Mouse (Mus musculus): ENCODE measurements around the gene Stip1. TPM values are rescaled to one million over a fixed set of nuclear protein-coding genes. Genes with fewer than 3 reads are reported as not detected.

Gene Stip1
- polyA plus RNA-seq, 1 experiment from 2014 or later = 267 TPM

- Histone ChIP-seq H3K9me3 (replicated peaks) (no peaks in the 10 kb centered on the region), H3K4me1 (peaks cover 48% of the 10 kb centered on the region), H3K27me3 (peaks cover 4% of the 10 kb centered on the region; the same call in 1 of the 2 replicates), H3K4me3 (peak within 1 kb of the TSS; percentile 78), H3K4me2 (replicated peaks) (peak within 1 kb of the TSS; percentile 96), H3K27ac (peak within 1 kb of the TSS; percentile 96), H3K9ac (peak within 1 kb of the TSS; percentile 89), H3K36me3 (peaks cover 17% of the 10 kb centered on the region)
- WGBS = 0% methylated on average over 16 of the region's 16 CpGs
- ATAC-seq (ENCODE audit: low FRiP score) = 0 out of 2 replicates have a peak, but pooled peaks have one; percentile 7
Observed at GRCm38 (mm10) chr19:6975537-6976521, 63.9 kb downstream of the Stip1 start, which contains the start of gene Plcb3. Gene Plcb3 (minus strand): TSS chr19:6976470.

GRCm38 (mm10) chr19:6974211-6975205 lies 65.3 kb downstream of the Stip1 start, which contains the start of gene Ppp1r14b:
Gene Ppp1r14b (plus strand): TSS chr19:6974968.
- peak within 1 kb of the TSS; percentile 78 for H3K4me3 ChIP-seq
- WGBS = under 1% methylated on average over 48 of the region's 84 CpGs
- peak; percentile 62 for ATAC-seq (ENCODE audit: low FRiP score)
- no peaks in the 10 kb centered on the region for H3K9me3 ChIP-seq (replicated peaks)
- H3K36me3 ChIP-seq = peaks cover 17% of the 10 kb centered on the region
- H3K4me1 ChIP-seq = peaks cover 55% of the 10 kb centered on the region
- peak within 1 kb of the TSS; percentile 96 for H3K4me2 ChIP-seq (replicated peaks)
- peaks cover 17% of the 10 kb centered on the region for H3K27me3 ChIP-seq
- H3K9ac ChIP-seq = peak within 1 kb of the TSS; percentile 89
- H3K27ac ChIP-seq = peak within 1 kb of the TSS; percentile 96

GRCm38 (mm10) chr19:6973581-6974190 lies 66.1 kb downstream of the Stip1 start:
- no peak for ATAC-seq (ENCODE audit: low FRiP score)
- H3K4me1 ChIP-seq = peaks cover 47% of the 10 kb centered on the region
- H3K4me2 ChIP-seq (replicated peaks) = peak overlapping the region; percentile 96
- peaks cover 24% of the 10 kb centered on the region for H3K27me3 ChIP-seq
- H3K9me3 ChIP-seq (replicated peaks) = no peaks in the 10 kb centered on the region
- peak overlapping the region; percentile 96 for H3K27ac ChIP-seq
- H3K9ac ChIP-seq = peak overlapping the region; percentile 89
- peak overlapping the region; percentile 78 for H3K4me3 ChIP-seq
- H3K36me3 ChIP-seq = peaks cover 16% of the 10 kb centered on the region
- WGBS = 23% methylated on average over 11 of the region's 12 CpGs

GRCm38 (mm10) chr19:6972247-6972917 lies 67.4 kb downstream of the Stip1 start:
- Histone ChIP-seq H3K36me3 (peaks cover 3% of the 10 kb centered on the region), H3K4me1 (peaks cover 39% of the 10 kb centered on the region), H3K9me3 (replicated peaks) (no peaks in the 10 kb centered on the region), H3K27me3 (peaks cover 37% of the 10 kb centered on the region), H3K4me2 (replicated peaks) (no peak overlapping the region), H3K9ac (peak overlapping the region; percentile 41), H3K4me3 (no peak overlapping the region), H3K27ac (no peak overlapping the region)
- 76% methylated on average over 13 of the region's 13 CpGs for WGBS
- ATAC-seq (ENCODE audit: low FRiP score) = no peak

GRCm38 (mm10) chr19:6971644-6972043 lies 68.1 kb downstream of the Stip1 start:
- Histone ChIP-seq H3K4me1 (peaks cover 32% of the 10 kb centered on the region), H3K4me2 (replicated peaks) (no peak overlapping the region), H3K4me3 (no peak overlapping the region), H3K27ac (no peak overlapping the region), H3K27me3 (peaks cover 37% of the 10 kb centered on the region), H3K36me3 (no peaks in the 10 kb centered on the region), H3K9ac (peak overlapping the region; percentile 41), H3K9me3 (replicated peaks) (no peaks in the 10 kb centered on the region)
- 47% methylated on average over 6 of the region's 6 CpGs for WGBS
- ATAC-seq (ENCODE audit: low FRiP score) = no peak

Other genes starting within 250 kb of the Stip1 start
- gene Rps6ka4, start 199.3 kb downstream of the Stip1 start, polyA plus RNA-seq (2016; fragmentation: Nextera tagmentation; extraction: Ambion mirVana) = 13.2 and 14.4 TPM in 2 replicates
- gene Ccdc88b, start 181.8 kb downstream of the Stip1 start, polyA plus RNA-seq (2016; fragmentation: Nextera tagmentation; extraction: Ambion mirVana) = 0.50 and 0.85 TPM in 2 replicates
- 108 and 128 TPM in 2 replicates for gene Trmt112, start 130.3 kb downstream of the Stip1 start, polyA plus RNA-seq (2016; fragmentation: Nextera tagmentation; extraction: Ambion mirVana)
- 194 and 200 TPM in 2 replicates for gene Prdx5, start 129.9 kb downstream of the Stip1 start, polyA plus RNA-seq (2016; fragmentation: Nextera tagmentation; extraction: Ambion mirVana)
- 16.0 and 16.6 TPM in 2 replicates for gene Esrra, start 118.2 kb downstream of the Stip1 start, polyA plus RNA-seq (2016; fragmentation: Nextera tagmentation; extraction: Ambion mirVana)
- 0.98 TPM in 1 of 2 replicates, not detected in the other for gene Catsperz, start 114.6 kb downstream of the Stip1 start, polyA plus RNA-seq (2016; fragmentation: Nextera tagmentation; extraction: Ambion mirVana)
- gene Kcnk4, start 105.5 kb downstream of the Stip1 start, polyA plus RNA-seq (2016; fragmentation: Nextera tagmentation; extraction: Ambion mirVana) = 0.14 and 0.19 TPM in 2 replicates
- 67.7 and 71.7 TPM in 2 replicates for gene Bad, start 98.1 kb downstream of the Stip1 start, polyA plus RNA-seq (2016; fragmentation: Nextera tagmentation; extraction: Ambion mirVana)
- gene Gpr137, start 97.5 kb downstream of the Stip1 start, polyA plus RNA-seq (2016; fragmentation: Nextera tagmentation; extraction: Ambion mirVana) = 40.6 and 47.6 TPM in 2 replicates
- 259 and 281 TPM in 2 replicates for gene Ppp1r14b, start 65.0 kb downstream of the Stip1 start, polyA plus RNA-seq (2016; fragmentation: Nextera tagmentation; extraction: Ambion mirVana)
- gene Plcb3, start 63.5 kb downstream of the Stip1 start, polyA plus RNA-seq (2016; fragmentation: Nextera tagmentation; extraction: Ambion mirVana) = 27.9 and 29.3 TPM in 2 replicates
- gene Fkbp2, start 59.5 kb downstream of the Stip1 start, polyA plus RNA-seq (2016; fragmentation: Nextera tagmentation; extraction: Ambion mirVana) = 77.8 and 82.5 TPM in 2 replicates
- gene Vegfb, start 52.3 kb downstream of the Stip1 start, polyA plus RNA-seq (2016; fragmentation: Nextera tagmentation; extraction: Ambion mirVana) = 32.2 and 37.0 TPM in 2 replicates
- gene Dnajc4, start 47.4 kb downstream of the Stip1 start, polyA plus RNA-seq (2016; fragmentation: Nextera tagmentation; extraction: Ambion mirVana) = 20.5 and 24.0 TPM in 2 replicates
- 20.1 and 20.2 TPM in 2 replicates for gene Nudt22, start 43.9 kb downstream of the Stip1 start, polyA plus RNA-seq (2016; fragmentation: Nextera tagmentation; extraction: Ambion mirVana)
- gene Trpt1, start 43.8 kb downstream of the Stip1 start, polyA plus RNA-seq (2016; fragmentation: Nextera tagmentation; extraction: Ambion mirVana) = 8.7 and 12.6 TPM in 2 replicates
- gene Fermt3, start 20.5 kb downstream of the Stip1 start, polyA plus RNA-seq (2016; fragmentation: Nextera tagmentation; extraction: Ambion mirVana) = 6.3 and 6.5 TPM in 2 replicates
- gene Macrod1, start 16.8 kb upstream of the Stip1 start, polyA plus RNA-seq (2016; fragmentation: Nextera tagmentation; extraction: Ambion mirVana) = 5.6 TPM in 2 replicates
- 5.5 and 6.6 TPM in 2 replicates for gene Flrt1, start 65.8 kb upstream of the Stip1 start, polyA plus RNA-seq (2016; fragmentation: Nextera tagmentation; extraction: Ambion mirVana)
- 217 and 218 TPM in 2 replicates for gene Otub1, start 166.3 kb upstream of the Stip1 start, polyA plus RNA-seq (2016; fragmentation: Nextera tagmentation; extraction: Ambion mirVana)
- 715 and 817 TPM in 2 replicates for gene Cox8a, start 177.6 kb upstream of the Stip1 start, polyA plus RNA-seq (2016; fragmentation: Nextera tagmentation; extraction: Ambion mirVana)
- gene Naa40, start 201.2 kb upstream of the Stip1 start, polyA plus RNA-seq (2016; fragmentation: Nextera tagmentation; extraction: Ambion mirVana) = 75.9 and 77.6 TPM in 2 replicates
- 62.5 and 66.6 TPM in 2 replicates for gene Rcor2, start 227.4 kb upstream of the Stip1 start, polyA plus RNA-seq (2016; fragmentation: Nextera tagmentation; extraction: Ambion mirVana)